Mouse (Mus musculus) embryonic facial prominence, embryonic 14.5 days (tissue): ENCODE results near the gene Amz2. TPM values are rescaled to one million over a fixed set of nuclear protein-coding genes. Genes with fewer than 3 reads are reported as not detected.

Source experiments
- ATAC-seq: fragments of 200-750 bp; cut with Nextera tagmentation; 2 replicates; pipeline ENCODE4 v1.8.0; 2017; ENCODE audit warnings: low read depth, moderate number of reproducible peaks, moderate TSS enrichment
- DNase-seq: peaks from one replicate; pipeline ENCODE4 v3.0.0-alpha.2; 2015; ENCODE audit warnings: low spot score
- H3K27ac ChIP-seq: fragments of 300-500 bp; sonication (generic); replicated peaks from 2 replicates; pipeline ENCODE4 v1.5.1; 2014; ENCODE audit warnings: low read depth, mild to moderate bottlenecking, low read length, moderate library complexity
- H3K27me3 ChIP-seq: fragments of 300-500 bp; sonication (generic); replicated peaks from 2 replicates; pipeline ENCODE4 v1.6.1; 2014; ENCODE audit warnings: low read length; ENCODE audit not compliant: control insufficient read depth, insufficient read depth
- H3K36me3 ChIP-seq: fragments of 300-500 bp; sonication (generic); 2 replicates; pipeline ENCODE4 v1.6.1; 2014; ENCODE audit warnings: low read length, mixed read lengths; ENCODE audit not compliant: control insufficient read depth, insufficient read depth
- H3K4me1 ChIP-seq: fragments of 300-500 bp; sonication (generic); 2 replicates; pipeline ENCODE4 v1.6.1; 2014; ENCODE audit warnings: antibody characterized with exemption, low read length; ENCODE audit not compliant: control insufficient read depth, insufficient read depth
- H3K4me2 ChIP-seq: fragments of 300-500 bp; sonication (generic); 2 replicates; pipeline ENCODE4 v1.6.1; 2014; ENCODE audit warnings: low read depth, mild to moderate bottlenecking, low read length, moderate library complexity, mixed read lengths
- H3K4me3 ChIP-seq: fragments of 300-500 bp; sonication (generic); 2 replicates; pipeline ENCODE4 v1.5.1; 2014; ENCODE audit warnings: low read depth, mild to moderate bottlenecking, low read length
- H3K9ac ChIP-seq: fragments of 300-500 bp; sonication (generic); 2 replicates; pipeline ENCODE4 v1.6.1; 2014; ENCODE audit warnings: low read depth, mild to moderate bottlenecking, low read length, moderate library complexity, mixed read lengths
- H3K9me3 ChIP-seq: fragments of 300-500 bp; sonication (generic); 2 replicates; pipeline ENCODE4 v1.6.1; 2016; ENCODE audit warnings: low read length; ENCODE audit not compliant: control insufficient read depth
- WGBS: fragments of 180-500 bp; shearing (Covaris S2); extraction: QIAGEN DNeasy Blood & Tissue Kit; methylation state at CpG from one replicate; pipeline ENCODE4 v1.1.7; 2014; 5-methylcytosine and 5-hydroxymethylcytosine counted together
- polyA plus RNA-seq: library from polyadenylated mRNA; unstranded; fragments of >200 nt; fragmentation: Nextera tagmentation; extraction: Ambion mirVana; gene quantifications from 2 replicates; pipeline ENCODE4 v1.2.1, GENCODE M21; 2014

Amz2 gene
- polyA plus RNA-seq, 1 experiment from 2014 or later = 39.3 TPM

- no peaks in the 10 kb centered on the region for H3K4me1 ChIP-seq
- no peak for ATAC-seq
- no peak overlapping the region for H3K4me3 ChIP-seq
- H3K27ac ChIP-seq = no peak overlapping the region
- peaks cover 14% of the 10 kb centered on the region for H3K27me3 ChIP-seq
- H3K9me3 ChIP-seq = no peaks in the 10 kb centered on the region
- 56% methylated on average over 2 of the region's 2 CpGs for WGBS
- H3K9ac ChIP-seq = no peak overlapping the region
- no peak for DNase-seq
- H3K4me2 ChIP-seq = no peak overlapping the region
- no peaks in the 10 kb centered on the region for H3K36me3 ChIP-seq
These were observed 50.5 kb downstream of the Amz2 start for GRCm38 (mm10) chr11:109476241-109476640.

- 57% methylated on average over 6 of the region's 6 CpGs for WGBS
- no peaks in the 10 kb centered on the region for H3K9me3 ChIP-seq
- H3K4me3 ChIP-seq = no peak overlapping the region
- H3K9ac ChIP-seq = no peak overlapping the region
- no peaks in the 10 kb centered on the region for H3K36me3 ChIP-seq
- DNase-seq = no peak
- H3K27ac ChIP-seq = no peak overlapping the region
- H3K4me2 ChIP-seq = no peak overlapping the region
- H3K4me1 ChIP-seq = no peaks in the 10 kb centered on the region
- peaks cover 14% of the 10 kb centered on the region for H3K27me3 ChIP-seq
- no peak for ATAC-seq
These were observed 50.9 kb downstream of the Amz2 start for GRCm38 (mm10) chr11:109476653-109477052.

GRCm38 (mm10) chr11:109477606-109478380, 52.0 kb downstream of the Amz2 start:
- no peak overlapping the region for H3K4me3 ChIP-seq
- H3K4me2 ChIP-seq = no peak overlapping the region
- H3K36me3 ChIP-seq = no peaks in the 10 kb centered on the region
- no peak for DNase-seq
- H3K9ac ChIP-seq = no peak overlapping the region
- no peaks in the 10 kb centered on the region for H3K9me3 ChIP-seq
- 36% methylated on average over 16 of the region's 16 CpGs for WGBS
- no peak for ATAC-seq
- no peaks in the 10 kb centered on the region for H3K4me1 ChIP-seq
- H3K27ac ChIP-seq = no peak overlapping the region
- peaks cover 14% of the 10 kb centered on the region for H3K27me3 ChIP-seq

- ATAC-seq = no peak
These were observed 54.0 kb downstream of the Amz2 start for GRCm38 (mm10) chr11:109479575-109480285.

GRCm38 (mm10) chr11:109480440-109480839, 54.7 kb downstream of the Amz2 start:
- Histone ChIP-seq H3K4me1 (no peaks in the 10 kb centered on the region), H3K27me3 (peaks cover 6% of the 10 kb centered on the region; the same call in 1 of the 2 replicates), H3K4me2 (no peak overlapping the region), H3K27ac (no peak overlapping the region), H3K9ac (no peak overlapping the region), H3K9me3 (no peaks in the 10 kb centered on the region), H3K4me3 (no peak overlapping the region), H3K36me3 (no peaks in the 10 kb centered on the region)
- DNase-seq (no peak), ATAC-seq (no peak)
- WGBS = 68% methylated on average over 8 of the region's 8 CpGs

More at GRCm38 (mm10) chr11:109479575-109480285, 54.0 kb downstream of the Amz2 start:
- Histone ChIP-seq H3K27ac (no peak overlapping the region), H3K9me3 (no peaks in the 10 kb centered on the region), H3K4me1 (no peaks in the 10 kb centered on the region), H3K4me3 (no peak overlapping the region), H3K9ac (no peak overlapping the region), H3K27me3 (peaks cover 9% of the 10 kb centered on the region), H3K36me3 (no peaks in the 10 kb centered on the region), H3K4me2 (no peak overlapping the region)
- DNase-seq = no peak
- WGBS = 57% methylated on average over 16 of the region's 16 CpGs

GRCm38 (mm10) chr11:109485398-109486045, 59.8 kb downstream of the Amz2 start:
- Histone ChIP-seq H3K27ac (no peak overlapping the region), H3K27me3 (no peaks in the 10 kb centered on the region), H3K9ac (no peak overlapping the region), H3K4me2 (no peak overlapping the region), H3K36me3 (no peaks in the 10 kb centered on the region), H3K9me3 (no peaks in the 10 kb centered on the region), H3K4me3 (no peak overlapping the region), H3K4me1 (no peaks in the 10 kb centered on the region)
- no peak for ATAC-seq
- WGBS = 73% methylated on average over 15 of the region's 15 CpGs
- DNase-seq = peak; percentile 17

GRCm38 (mm10) chr11:109487111-109487510, 61.4 kb downstream of the Amz2 start:
- no peaks in the 10 kb centered on the region for H3K9me3 ChIP-seq
- WGBS = 35% methylated on average over 1 of the region's 1 CpGs
- H3K36me3 ChIP-seq = no peaks in the 10 kb centered on the region
- H3K9ac ChIP-seq = no peak overlapping the region
- H3K4me2 ChIP-seq = no peak overlapping the region
- H3K27me3 ChIP-seq = no peaks in the 10 kb centered on the region
- ATAC-seq (no peak), DNase-seq (no peak)
- no peak overlapping the region for H3K27ac ChIP-seq
- H3K4me3 ChIP-seq = no peak overlapping the region
- H3K4me1 ChIP-seq = no peaks in the 10 kb centered on the region

- H3K4me2 ChIP-seq = no peak overlapping the region
- no peaks in the 10 kb centered on the region for H3K36me3 ChIP-seq
- ATAC-seq (no peak), DNase-seq (no peak)
- no peak overlapping the region for H3K4me3 ChIP-seq
- WGBS = 79% methylated on average over 10 of the region's 10 CpGs
- H3K27me3 ChIP-seq = no peaks in the 10 kb centered on the region
- no peaks in the 10 kb centered on the region for H3K9me3 ChIP-seq
- no peak overlapping the region for H3K9ac ChIP-seq
- no peaks in the 10 kb centered on the region for H3K4me1 ChIP-seq
- no peak overlapping the region for H3K27ac ChIP-seq
These were observed 62.4 kb downstream of the Amz2 start for GRCm38 (mm10) chr11:109487991-109488684.
